Mouse (Mus musculus): ENCODE data around the gene Smok3a. TPM values are rescaled to one million over a fixed set of nuclear protein-coding genes. Genes with fewer than 3 reads are reported as not detected.
"Not testable (repeated sequence)": the region's sequence is repeated elsewhere in the genome, so short reads cannot be mapped to it uniquely, and the experiment has no call there.

The Smok3a gene
- not detected for total RNA-seq (2018; cell fraction: chromatin; rRNA removed)
- not detected for total RNA-seq (2018; cell fraction: cytosol; rRNA removed)
- total RNA-seq (2018; cell fraction: nucleus; rRNA removed): not detected
- polyA plus RNA-seq (2018): not detected in 3 replicates

GRCm38 (mm10) chr5:138020961-138021479 lies at the start of gene Smok3a, which contains the start of gene Smok3b:
Gene Smok3a (plus strand): TSS chr5:138021261.
Gene Smok3b (plus strand): TSS chr5:138021429.
- 80% methylated on average over 1 of the region's 7 CpGs for WGBS (ENCODE audit: missing documents)
- not testable (repeated sequence) for H3K4me3 ChIP-seq (ENCODE audit: inconsistent target); H3K79me2 ChIP-seq (ENCODE audit: inconsistent target); H3K36me3 ChIP-seq (ENCODE audit: inconsistent target); H3K27ac ChIP-seq

GRCm38 (mm10) chr5:137973161-137973560 lies 47.9 kb upstream of the Smok3a start:
- Histone ChIP-seq H3K36me3 (ENCODE audit: inconsistent target) (no peaks in the 10 kb centered on the region), H3K79me2 (ENCODE audit: inconsistent target) (no peaks in the 10 kb centered on the region), H3K27ac (no peak overlapping the region), H3K4me3 (ENCODE audit: inconsistent target) (no peak overlapping the region)
- 67% methylated on average over 2 of the region's 2 CpGs for WGBS (ENCODE audit: missing documents)

GRCm38 (mm10) chr5:137973738-137974137 lies 47.3 kb upstream of the Smok3a start:
- Histone ChIP-seq H3K27ac (no peak overlapping the region), H3K79me2 (ENCODE audit: inconsistent target) (no peaks in the 10 kb centered on the region), H3K4me3 (ENCODE audit: inconsistent target) (no peak overlapping the region), H3K36me3 (ENCODE audit: inconsistent target) (no peaks in the 10 kb centered on the region)
- WGBS (ENCODE audit: missing documents): 57% methylated on average over 3 of the region's 3 CpGs

GRCm38 (mm10) chr5:137974724-137975123 lies 46.3 kb upstream of the Smok3a start:
- Histone ChIP-seq H3K79me2 (ENCODE audit: inconsistent target) (no peaks in the 10 kb centered on the region), H3K4me3 (ENCODE audit: inconsistent target) (no peak overlapping the region), H3K36me3 (ENCODE audit: inconsistent target) (no peaks in the 10 kb centered on the region), H3K27ac (no peak overlapping the region)
- WGBS (ENCODE audit: missing documents): 63% methylated on average over 3 of the region's 3 CpGs

- Histone ChIP-seq H3K27ac (no peak overlapping the region), H3K36me3 (ENCODE audit: inconsistent target) (no peaks in the 10 kb centered on the region), H3K79me2 (ENCODE audit: inconsistent target) (no peaks in the 10 kb centered on the region), H3K4me3 (ENCODE audit: inconsistent target) (no peak overlapping the region)
- WGBS (ENCODE audit: missing documents): 40% methylated on average over 1 of the region's 1 CpGs
Measured at GRCm38 (mm10) chr5:137975434-137975833, 45.6 kb upstream of the Smok3a start.

- WGBS (ENCODE audit: missing documents): 62% methylated on average over 1 of the region's 1 CpGs
- H3K79me2 ChIP-seq (ENCODE audit: inconsistent target): no peaks in the 10 kb centered on the region
- no peak overlapping the region for H3K27ac ChIP-seq
- H3K4me3 ChIP-seq (ENCODE audit: inconsistent target): no peak overlapping the region
- H3K36me3 ChIP-seq (ENCODE audit: inconsistent target): no peaks in the 10 kb centered on the region
Measured at GRCm38 (mm10) chr5:137977291-137977690, 43.8 kb upstream of the Smok3a start.

- H3K27ac ChIP-seq: no peak overlapping the region
- whole genome bisulfite sequencing (ENCODE audit: missing documents): 91% methylated on average over 2 of the region's 2 CpGs
- no peaks in the 10 kb centered on the region for H3K36me3 ChIP-seq (ENCODE audit: inconsistent target)
Measured at GRCm38 (mm10) chr5:137979081-137979480, 42.0 kb upstream of the Smok3a start.

GRCm38 (mm10) chr5:137981300-137981699 lies 39.8 kb upstream of the Smok3a start, which contains the start of gene Azgp1:
Gene Azgp1 (plus strand): TSS chr5:137981520.
- 22% methylated on average over 3 of the region's 4 CpGs for WGBS (ENCODE audit: missing documents)
- no peaks in the 10 kb centered on the region for H3K79me2 ChIP-seq (ENCODE audit: inconsistent target)
- no peaks in the 10 kb centered on the region for H3K36me3 ChIP-seq (ENCODE audit: inconsistent target)
- H3K27ac ChIP-seq: no peak within 1 kb of the TSS
- H3K4me3 ChIP-seq (ENCODE audit: inconsistent target): no peak within 1 kb of the TSS

More at GRCm38 (mm10) chr5:137979081-137979480, 42.0 kb upstream of the Smok3a start:
- Histone ChIP-seq H3K79me2 (ENCODE audit: inconsistent target) (no peaks in the 10 kb centered on the region), H3K4me3 (ENCODE audit: inconsistent target) (no peak overlapping the region)

- H3K79me2 ChIP-seq (ENCODE audit: inconsistent target): no peaks in the 10 kb centered on the region
- H3K36me3 ChIP-seq (ENCODE audit: inconsistent target): no peaks in the 10 kb centered on the region
- 67% methylated on average over 1 of the region's 1 CpGs for whole genome bisulfite sequencing (ENCODE audit: missing documents)
- no peak overlapping the region for H3K27ac ChIP-seq
- H3K4me3 ChIP-seq (ENCODE audit: inconsistent target): no peak overlapping the region
Measured at GRCm38 (mm10) chr5:137986351-137986750, 34.7 kb upstream of the Smok3a start.

- Histone ChIP-seq H3K79me2 (ENCODE audit: inconsistent target) (no peaks in the 10 kb centered on the region), H3K36me3 (ENCODE audit: inconsistent target) (no peaks in the 10 kb centered on the region), H3K4me3 (ENCODE audit: inconsistent target) (no peak overlapping the region), H3K27ac (no peak overlapping the region)
- WGBS (ENCODE audit: missing documents): 89% methylated on average over 5 of the region's 5 CpGs
Measured at GRCm38 (mm10) chr5:138009437-138009836, 11.6 kb upstream of the Smok3a start.

GRCm38 (mm10) chr5:138012382-138012781 lies 8.7 kb upstream of the Smok3a start:
- Histone ChIP-seq H3K36me3 (ENCODE audit: inconsistent target) (no peaks in the 10 kb centered on the region), H3K79me2 (ENCODE audit: inconsistent target) (no peaks in the 10 kb centered on the region), H3K27ac (no peak overlapping the region), H3K4me3 (ENCODE audit: inconsistent target) (no peak overlapping the region)
- WGBS (ENCODE audit: missing documents): 92% methylated on average over 5 of the region's 5 CpGs

- Histone ChIP-seq H3K4me3 (ENCODE audit: inconsistent target) (no peak overlapping the region), H3K27ac (no peak overlapping the region), H3K79me2 (ENCODE audit: inconsistent target) (no peaks in the 10 kb centered on the region), H3K36me3 (ENCODE audit: inconsistent target) (no peaks in the 10 kb centered on the region)
- WGBS (ENCODE audit: missing documents): 93% methylated on average over 2 of the region's 2 CpGs
Measured at GRCm38 (mm10) chr5:138016530-138016929, 4.5 kb upstream of the Smok3a start.

GRCm38 (mm10) chr5:138016997-138017396 lies 4.1 kb upstream of the Smok3a start:
- no peaks in the 10 kb centered on the region for H3K36me3 ChIP-seq (ENCODE audit: inconsistent target)
- no peak overlapping the region for H3K4me3 ChIP-seq (ENCODE audit: inconsistent target)
- H3K27ac ChIP-seq: no peak overlapping the region
- no peaks in the 10 kb centered on the region for H3K79me2 ChIP-seq (ENCODE audit: inconsistent target)

GRCm38 (mm10) chr5:138019577-138019976 lies 1.5 kb upstream of the Smok3a start:
- not testable (repeated sequence) for H3K4me3 ChIP-seq (ENCODE audit: inconsistent target); H3K79me2 ChIP-seq (ENCODE audit: inconsistent target); H3K36me3 ChIP-seq (ENCODE audit: inconsistent target); H3K27ac ChIP-seq
- 96% methylated on average over 3 of the region's 4 CpGs for WGBS (ENCODE audit: missing documents)

GRCm38 (mm10) chr5:138052894-138053293 lies 31.8 kb downstream of the Smok3a start, which contains the start of gene Smok3c:
Gene Smok3c (plus strand): TSS chr5:138053194.
- H3K27ac ChIP-seq; H3K79me2 ChIP-seq (ENCODE audit: inconsistent target); H3K36me3 ChIP-seq (ENCODE audit: inconsistent target); H3K4me3 ChIP-seq (ENCODE audit: inconsistent target): not testable (repeated sequence)
- WGBS (ENCODE audit: missing documents): no CpG with 5 or more reads among the region's 5 CpGs

- H3K27ac ChIP-seq: no peak overlapping the region
- WGBS (ENCODE audit: missing documents): 93% methylated on average over 4 of the region's 4 CpGs
- no peak overlapping the region for H3K4me3 ChIP-seq (ENCODE audit: inconsistent target)
- no peaks in the 10 kb centered on the region for H3K36me3 ChIP-seq (ENCODE audit: inconsistent target)
- no peaks in the 10 kb centered on the region for H3K79me2 ChIP-seq (ENCODE audit: inconsistent target)
Measured at GRCm38 (mm10) chr5:138073803-138074202, 52.7 kb downstream of the Smok3a start.

Data from macrophage (primary cell).